Mouse (Mus musculus) thymus, postnatal 4 days (tissue): ENCODE data around the gene Aldh9a1.

Experiments
- DNase-seq: peaks from one replicate; pipeline ENCODE4 v3.0.0; 2021

Gene Aldh9a1

DNA sequence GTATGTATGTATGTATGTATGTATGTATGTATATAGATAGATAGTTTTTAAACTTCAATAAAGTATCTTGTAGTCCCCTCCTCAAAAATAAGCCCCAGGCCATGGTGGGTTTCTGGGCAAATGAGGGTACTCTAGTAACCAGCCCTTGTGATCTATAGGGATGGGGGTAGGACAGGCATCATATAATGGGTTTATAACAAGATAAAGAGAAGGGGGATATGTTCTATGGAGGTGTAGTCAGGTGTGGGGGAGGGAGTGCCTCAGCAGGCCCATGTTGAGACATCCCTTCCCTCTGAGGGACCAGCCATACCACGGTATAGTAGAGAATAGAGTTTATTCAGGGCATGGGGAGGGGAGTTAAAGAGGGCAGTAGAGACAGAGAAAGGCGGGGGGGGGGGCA is 36.7 kb downstream of the Aldh9a1 start:
- no peak for DNase-seq

DNA sequence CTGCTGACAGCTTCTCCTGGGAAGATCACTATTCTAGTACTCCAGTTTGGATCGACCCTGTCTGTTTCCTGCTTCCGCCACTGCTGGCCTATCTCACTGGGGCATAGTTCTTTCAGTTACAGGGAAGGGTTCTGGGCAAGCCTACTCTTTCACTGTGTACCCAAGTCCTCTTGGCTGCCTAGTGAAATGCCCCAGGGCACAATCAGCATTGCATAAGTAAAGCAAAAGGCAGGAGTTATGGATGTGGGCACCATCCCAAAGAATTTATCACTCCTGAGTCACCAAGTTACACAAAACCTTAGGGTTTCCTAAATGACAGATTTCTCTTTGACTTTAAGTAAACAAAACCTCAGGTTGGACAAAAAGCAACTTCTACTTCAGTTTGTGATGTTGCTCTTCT is 37.5 kb downstream of the Aldh9a1 start:
- DNase-seq: no peak

DNA sequence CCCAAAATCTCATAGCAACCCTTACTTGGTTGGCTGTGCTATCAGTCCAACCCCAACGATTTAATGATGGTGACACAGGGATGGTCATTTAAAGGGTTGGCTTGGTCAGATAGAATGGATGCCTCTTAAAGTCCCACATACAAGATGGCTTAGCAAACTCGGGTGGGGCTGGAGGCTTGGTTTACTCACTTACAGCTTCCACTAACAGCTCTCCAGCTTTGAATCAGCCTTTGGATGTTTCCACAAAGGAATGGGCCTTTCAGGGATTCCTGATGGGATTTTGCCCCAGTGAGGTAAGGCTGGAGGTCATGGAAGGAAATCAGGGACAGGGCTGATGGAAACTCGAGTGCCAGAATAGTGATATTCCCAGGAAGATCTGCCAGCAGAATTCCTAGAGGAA is 38.0 kb downstream of the Aldh9a1 start:
- no peak for DNase-seq

DNA sequence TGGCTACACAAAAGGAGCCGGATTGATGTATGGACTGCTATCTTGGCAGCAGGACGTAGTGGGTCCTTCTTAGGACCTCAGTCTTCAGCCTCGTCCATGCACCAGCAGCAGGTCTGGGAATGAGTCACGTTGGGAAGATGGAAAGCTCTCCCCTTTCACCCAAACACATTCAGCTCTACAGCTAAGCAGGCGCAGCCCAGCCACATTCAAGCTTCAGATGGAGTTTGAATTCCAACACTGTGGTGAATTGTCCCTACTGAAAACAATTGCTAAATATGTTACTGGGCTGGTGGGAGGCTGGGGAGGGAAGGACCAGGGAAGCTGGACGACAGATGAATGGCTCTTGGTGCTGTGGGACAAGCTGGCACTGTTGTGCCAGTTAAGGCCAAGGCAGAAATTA is 38.8 kb downstream of the Aldh9a1 start:
- no peak for DNase-seq

DNA sequence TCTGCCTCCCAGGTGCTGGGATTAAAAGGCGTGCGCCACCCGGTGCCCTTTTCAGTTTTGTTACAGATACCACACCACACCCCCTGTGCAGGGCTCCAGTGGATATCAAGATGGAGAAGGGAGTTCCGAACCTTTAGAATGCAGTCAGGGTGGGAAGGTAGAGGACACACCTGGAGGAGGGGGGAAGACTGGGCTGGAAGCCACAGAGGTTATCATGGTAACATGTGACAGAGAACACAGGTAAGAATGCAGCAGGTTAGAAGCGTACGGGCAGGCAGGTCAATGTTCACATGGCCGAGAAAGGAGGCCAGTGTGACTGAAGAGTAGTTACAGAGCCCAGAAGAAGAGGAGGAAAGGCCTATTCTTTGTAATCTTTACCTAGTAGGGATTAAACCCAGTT is 39.8 kb downstream of the Aldh9a1 start:
- DNase-seq: no peak

DNA sequence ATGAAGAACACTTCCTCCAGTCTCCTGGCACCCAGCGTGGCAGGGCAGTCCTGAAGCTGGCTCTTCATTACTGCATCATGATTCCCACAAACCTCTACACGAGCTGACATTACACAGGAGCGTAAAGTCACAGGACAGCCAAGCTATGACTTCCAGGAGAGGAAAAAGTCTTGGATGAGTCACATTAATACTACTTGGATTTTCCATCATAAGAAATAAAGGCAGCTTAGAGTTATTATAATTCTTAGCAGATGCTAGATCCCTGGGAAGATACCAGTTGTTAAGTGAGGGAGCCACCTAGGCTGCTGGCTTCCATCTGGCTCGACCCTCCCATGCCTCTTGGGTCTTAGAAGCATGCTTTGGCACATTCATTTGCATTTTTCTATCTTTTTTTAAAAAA is 40.6 kb downstream of the Aldh9a1 start:
- no peak for DNase-seq

DNA sequence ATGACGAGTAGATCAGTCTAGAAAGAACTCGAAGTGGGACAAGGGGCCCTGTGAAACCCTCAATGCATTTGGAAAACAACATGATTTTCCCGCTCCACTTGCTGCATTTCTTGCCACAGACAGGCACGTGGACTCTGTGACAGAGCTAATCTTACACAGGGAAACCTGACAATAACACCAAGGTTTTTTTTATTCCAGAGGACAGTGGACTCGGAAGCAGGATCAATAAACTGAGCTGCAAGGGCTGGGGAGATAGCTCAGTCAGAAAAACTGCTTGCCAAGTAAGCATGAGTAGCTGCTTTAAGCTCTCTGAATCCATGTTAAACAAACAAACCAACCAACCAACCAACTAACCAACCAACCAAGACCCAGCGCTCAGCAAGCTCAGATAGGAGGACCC is 41.5 kb downstream of the Aldh9a1 start:
- no peak for DNase-seq

DNA sequence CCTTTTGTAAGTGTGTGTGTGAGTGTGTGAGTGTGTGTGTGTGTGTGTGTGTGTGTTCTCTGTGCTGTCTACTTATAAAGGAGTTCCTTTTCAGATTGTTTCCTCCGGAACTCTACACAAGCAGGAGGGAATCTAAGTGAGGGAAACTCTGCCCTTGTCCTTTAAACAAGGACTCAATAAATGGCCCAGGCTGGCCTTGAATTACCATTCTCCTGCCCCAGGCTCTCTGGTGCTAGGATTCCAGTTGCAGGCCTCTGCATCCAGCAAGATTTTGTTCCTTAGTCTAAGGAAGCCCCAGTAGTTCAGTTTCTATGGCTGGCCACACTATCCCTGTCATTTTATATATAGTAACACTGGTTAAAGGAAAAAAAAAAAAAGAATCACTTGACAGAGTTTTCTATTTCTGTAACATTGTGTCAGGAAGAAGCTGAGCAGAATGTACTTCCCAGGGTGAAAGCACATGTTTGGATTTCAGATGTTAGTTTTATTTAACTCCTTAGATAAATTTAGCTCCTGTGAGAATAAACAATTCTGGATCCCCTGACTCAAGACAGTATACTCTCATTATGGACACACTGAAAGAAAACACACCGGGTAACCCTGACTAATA is 42.3 kb downstream of the Aldh9a1 start:
- DNase-seq: no peak

DNA sequence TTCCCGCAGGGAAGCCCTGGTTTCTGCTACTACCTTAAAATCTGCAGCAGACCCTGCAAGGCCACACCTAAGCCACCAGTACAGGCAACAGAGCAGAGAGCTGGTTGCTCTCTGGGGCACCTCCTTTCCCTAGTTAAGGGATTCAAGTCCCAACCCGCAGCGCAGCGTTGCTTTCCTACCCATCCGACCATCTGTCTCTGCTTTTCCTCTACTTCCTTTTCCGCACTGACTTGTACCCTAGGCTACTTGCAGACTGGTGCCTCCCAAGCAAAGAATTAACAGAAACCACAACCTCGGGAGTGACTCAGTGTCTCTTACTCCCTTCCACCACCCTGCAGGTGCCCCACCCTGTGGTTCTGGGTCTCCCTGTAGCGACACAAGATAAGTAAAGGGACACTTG is 42.9 kb downstream of the Aldh9a1 start:
- DNase-seq: peak; percentile 30

DNA sequence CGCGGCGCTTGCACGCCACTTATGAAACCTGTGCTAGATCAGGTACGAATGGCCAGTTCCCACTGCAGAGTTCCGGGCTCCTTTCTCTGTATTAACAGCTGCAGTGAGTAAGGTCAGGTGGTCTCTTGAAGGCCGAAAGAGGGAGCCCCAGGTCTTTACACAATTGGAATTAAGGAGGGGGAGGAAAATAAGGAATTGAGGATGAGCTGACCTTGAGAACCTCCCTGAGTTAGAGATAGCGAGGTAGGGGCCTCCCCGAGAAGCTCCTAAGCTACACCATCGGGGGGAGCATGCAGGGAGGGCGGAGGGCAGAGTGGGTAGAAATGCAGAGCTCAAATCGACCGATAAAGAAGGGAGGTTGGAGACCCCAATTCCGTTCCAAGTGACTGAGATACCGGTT is 43.5 kb downstream of the Aldh9a1 start:
- peak; percentile 16 for DNase-seq

DNA sequence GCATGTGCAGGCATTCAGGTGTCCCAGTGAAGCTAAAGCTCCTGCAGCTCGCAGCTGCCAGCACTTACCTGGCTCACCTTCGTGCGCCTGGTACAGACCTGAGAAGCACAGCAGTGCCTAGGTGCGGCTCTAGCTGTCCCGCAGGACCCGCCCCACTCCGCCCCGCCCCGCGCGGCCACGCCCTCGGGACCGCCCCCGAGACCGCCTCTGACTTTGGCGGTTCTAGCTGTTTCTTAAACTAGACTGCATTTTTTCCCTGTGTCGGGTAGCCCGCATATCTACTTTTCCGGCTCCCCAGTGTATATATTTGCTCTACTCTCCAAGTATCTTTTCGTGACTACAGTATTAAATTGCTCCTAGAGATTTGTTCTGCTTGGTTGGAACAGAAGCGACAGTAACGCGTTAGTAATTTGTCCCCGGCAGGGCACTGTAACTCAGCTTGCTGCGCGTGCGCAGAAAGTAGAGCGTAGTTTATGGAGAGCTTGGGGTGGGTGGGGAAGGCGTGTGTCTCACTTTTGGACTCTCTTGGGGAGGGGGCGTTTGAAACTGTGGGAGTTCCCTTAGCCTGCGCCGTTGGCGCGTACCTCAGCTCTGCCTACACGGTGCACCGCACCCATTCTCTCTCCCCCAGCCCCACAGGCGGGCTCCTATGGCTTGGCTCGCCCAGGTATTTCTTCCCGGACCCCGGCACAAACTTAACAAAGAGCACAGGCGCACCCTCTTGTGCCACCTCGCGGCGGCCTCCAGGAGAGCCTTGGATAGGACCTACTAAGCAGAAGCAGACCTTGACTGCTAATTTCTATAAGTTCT is 44.1 kb downstream of the Aldh9a1 start, which contains the start of gene Mgst3:
Gene Mgst3 (minus strand): TSS at position 159 of the 810 bp plus-strand sequence.
- peak; percentile 98 for DNase-seq

DNA sequence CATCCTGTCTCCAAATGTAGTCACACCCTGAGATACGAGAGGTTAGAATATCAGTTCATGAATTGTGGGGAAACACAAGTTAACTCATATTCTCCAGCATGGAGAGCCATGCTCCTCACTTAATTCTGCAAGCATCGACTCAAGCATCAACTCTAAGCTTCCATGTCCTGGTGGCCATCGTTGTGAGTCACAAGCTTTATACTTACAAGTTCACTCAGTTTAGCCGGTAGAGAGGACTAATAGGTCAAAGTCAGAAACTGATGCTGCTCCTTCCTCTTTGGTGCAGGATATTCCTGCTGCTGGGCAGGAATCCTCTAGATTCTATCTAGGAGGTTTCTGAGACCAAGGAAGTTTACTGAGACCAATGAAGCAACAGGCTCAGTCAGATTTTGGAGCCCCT is 55.4 kb downstream of the Aldh9a1 start:
- no peak for DNase-seq

DNA sequence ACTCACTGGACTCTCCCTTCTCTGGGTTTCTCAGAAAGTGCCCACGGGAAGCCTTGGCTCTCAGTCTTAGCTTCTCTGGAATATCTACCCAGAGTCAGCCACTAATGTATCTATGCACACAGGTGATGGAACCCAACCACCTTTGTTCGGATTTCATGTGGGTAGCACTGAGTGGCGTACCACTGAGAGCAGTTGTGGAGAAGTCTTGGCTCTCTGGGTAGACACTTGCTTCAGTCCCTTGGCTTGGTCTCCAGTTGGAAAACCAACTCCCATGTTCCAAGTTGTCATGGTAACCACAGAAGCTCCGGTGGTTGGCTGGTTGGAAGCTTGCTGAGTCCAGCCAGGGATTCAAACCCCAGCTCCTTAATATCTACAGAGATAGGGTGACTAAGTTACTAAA is 59.8 kb downstream of the Aldh9a1 start:
- DNase-seq: no peak

DNA sequence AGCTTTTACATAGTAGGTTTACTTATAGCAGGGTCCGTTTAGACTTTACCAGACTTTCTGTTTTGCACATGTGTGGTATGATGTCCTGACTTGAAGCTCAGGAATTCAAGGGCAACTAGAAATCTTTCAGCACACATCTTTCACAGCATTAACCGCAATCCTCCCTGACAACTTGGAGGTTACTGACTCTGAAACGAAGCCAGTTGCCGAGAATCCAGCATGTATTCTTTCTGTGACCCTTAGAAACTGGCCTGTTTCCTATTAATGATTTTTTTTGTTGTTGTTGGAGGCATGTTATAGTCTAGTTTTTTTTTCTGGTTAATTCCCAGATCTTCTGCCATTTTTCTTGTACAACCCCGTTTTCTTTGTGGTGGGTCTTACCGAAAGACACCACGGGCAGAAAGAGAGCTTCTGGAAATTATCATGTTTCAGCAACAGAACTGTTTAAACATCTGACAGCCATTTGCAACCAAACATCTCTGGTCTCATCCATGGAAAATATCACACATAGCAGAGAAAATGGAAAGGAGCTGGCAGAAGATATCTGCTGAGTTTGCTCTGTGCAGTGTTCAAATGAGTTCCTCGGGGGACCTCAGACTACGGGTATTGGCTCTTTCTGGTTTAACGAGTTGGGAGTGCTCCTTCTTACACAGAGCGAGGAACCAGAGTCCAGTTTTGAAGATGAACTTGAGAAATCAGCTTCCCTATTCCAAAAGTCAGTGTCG is 62.4 kb downstream of the Aldh9a1 start:
- no peak for DNase-seq

DNA sequence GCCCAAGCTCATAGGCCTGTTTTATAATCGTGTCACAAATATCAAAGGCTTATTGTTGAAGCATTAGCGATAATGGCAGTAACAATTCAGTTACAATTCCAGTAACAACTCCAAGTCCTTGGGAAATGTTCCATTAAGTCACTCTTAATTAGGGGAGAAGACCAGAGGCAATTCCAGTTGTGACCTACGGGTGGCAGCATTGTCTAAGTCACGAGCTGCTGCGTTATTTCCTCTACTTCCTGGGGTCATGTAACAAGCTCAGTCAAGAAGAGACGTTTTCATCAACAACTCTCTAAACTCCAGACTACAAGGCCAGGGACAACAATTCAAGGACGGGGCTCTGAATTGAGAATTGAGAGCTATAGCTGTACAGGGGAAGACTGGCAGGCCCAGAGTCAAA is 65.1 kb downstream of the Aldh9a1 start:
- peak; percentile 82 for DNase-seq
